Mouse (Mus musculus) layer of hippocampus, adult 11-12 months (tissue): ENCODE measurements around the gene Tulp1.
"Not testable (repeated sequence)": the region's sequence is repeated elsewhere in the genome, so short reads cannot be mapped to it uniquely, and the experiment has no call there.

Source experiments
- DNase-seq: peaks from one replicate; pipeline ENCODE4 v3.0.0; 2022; ENCODE audit warnings: low spot score

Tulp1 gene

DNA sequence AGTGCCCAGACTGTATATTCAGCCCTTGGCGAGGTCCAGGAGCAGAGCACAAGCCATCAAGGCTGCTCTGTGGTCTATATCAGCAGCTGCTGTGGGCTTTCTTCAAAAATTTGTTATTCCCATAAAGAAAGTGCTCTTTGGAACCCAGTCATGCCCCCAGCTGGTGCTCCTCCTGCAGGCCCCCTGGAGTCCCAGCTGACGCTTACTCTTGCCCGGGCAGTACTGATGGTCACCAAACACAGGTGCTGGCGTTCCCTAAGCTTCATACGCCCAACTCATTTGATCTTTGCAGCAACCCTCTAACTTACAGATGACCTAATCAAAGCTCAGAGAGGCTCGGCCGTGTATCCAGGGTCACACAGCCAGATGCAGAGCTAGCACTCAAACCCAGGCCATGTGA lies 27.5 kb downstream of the Tulp1 start:
- no peak for DNase-seq

- no peak for DNase-seq
These were observed 29.8 kb downstream of the Tulp1 start for GRCm38 (mm10) chr17:28335267-28335666.

DNA sequence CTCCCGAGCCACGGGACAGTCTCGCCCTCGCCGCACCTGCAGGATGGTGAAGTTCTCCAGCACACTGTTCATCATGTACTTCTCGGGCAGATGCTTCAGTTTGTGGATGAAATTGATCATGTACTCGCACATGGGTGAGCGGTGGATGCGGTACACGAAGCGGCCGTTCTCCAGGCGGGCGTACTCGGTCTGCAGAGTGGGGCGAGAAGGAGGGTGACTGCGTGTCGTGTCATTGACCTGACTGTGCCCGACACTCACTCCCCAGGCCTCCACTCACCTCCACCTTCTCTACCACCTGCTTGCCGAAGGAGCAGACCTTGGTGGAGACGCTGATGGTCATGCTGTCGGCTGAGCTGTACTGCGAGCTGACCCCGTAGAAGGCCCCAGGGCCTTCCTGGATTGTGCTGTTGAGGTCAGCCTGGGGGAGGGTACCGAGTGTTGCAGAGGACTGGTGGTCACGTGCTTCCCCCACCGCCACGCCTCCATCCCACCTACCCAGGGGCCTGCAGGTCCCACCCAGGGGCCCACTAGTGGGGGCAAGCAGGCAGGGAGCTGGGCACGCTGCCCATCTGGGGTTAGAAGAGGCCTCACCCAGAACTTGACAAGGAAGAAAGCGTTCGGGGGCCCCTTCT lies 32.0 kb downstream of the Tulp1 start:
- no peak for DNase-seq

- DNase-seq, result no peak
These were observed 32.7 kb downstream of the Tulp1 start for GRCm38 (mm10) chr17:28332113-28332914.

- no peak for DNase-seq
These were observed 33.5 kb downstream of the Tulp1 start for GRCm38 (mm10) chr17:28331241-28332112.

DNA sequence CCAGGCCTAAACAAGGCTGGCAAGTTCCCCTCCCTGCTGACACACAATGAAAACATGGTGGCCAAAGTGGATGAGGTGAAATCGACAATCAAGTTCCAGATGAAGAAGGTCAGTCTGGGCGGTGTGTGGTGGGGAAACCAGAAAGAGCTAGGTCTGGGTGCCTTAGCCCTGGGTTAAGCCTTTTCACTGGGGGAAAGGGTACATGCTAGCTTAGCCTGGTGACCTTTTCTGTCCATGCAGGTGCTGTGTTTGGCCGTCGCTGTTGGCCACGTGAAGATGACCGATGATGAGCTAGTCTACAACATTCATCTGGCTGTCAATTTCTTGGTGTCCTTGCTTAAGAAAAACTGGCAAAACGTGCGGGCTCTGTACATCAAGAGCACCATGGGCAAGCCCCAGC lies 34.4 kb downstream of the Tulp1 start:
- not testable (repeated sequence) for DNase-seq

DNA sequence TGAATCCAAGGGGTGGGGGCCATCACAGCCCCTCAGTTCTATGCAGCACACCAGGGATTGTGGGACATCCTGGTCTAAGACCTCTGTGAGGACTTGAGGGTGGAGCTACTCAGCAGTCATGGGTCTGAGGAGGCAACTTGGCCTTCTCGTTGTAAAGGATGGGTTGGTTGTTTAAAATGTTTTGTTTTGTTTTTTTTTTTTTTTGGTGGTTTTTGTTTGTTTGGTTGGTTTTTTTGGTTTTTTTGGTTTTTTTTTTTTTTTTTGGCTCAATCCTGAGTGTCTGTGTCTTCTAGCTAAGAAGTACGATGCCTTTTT lies 34.8 kb downstream of the Tulp1 start:
- DNase-seq, result no peak

GRCm38 (mm10) chr17:28329503-28330231 lies 35.4 kb downstream of the Tulp1 start:
- no peak for DNase-seq

DNA sequence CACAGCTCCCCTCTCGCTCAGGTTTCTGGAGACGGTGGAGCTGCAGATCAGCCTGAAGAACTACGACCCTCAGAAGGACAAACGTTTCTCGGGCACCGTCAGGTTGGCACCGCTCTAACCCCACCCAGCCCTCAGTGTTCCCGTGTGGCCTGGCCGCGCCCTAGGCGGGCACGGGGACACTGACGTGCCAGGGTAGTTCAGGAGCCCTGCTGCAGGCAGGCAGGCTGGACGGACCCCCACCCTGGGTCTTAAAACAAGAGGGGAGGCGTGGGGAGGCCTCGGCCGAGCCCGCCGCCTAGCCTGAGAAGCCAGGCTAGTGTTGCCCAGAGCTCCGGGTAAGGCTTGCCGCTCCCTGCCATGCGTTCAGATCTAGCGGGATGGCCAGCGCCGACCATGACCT lies 36.1 kb downstream of the Tulp1 start:
- no peak for DNase-seq

DNA sequence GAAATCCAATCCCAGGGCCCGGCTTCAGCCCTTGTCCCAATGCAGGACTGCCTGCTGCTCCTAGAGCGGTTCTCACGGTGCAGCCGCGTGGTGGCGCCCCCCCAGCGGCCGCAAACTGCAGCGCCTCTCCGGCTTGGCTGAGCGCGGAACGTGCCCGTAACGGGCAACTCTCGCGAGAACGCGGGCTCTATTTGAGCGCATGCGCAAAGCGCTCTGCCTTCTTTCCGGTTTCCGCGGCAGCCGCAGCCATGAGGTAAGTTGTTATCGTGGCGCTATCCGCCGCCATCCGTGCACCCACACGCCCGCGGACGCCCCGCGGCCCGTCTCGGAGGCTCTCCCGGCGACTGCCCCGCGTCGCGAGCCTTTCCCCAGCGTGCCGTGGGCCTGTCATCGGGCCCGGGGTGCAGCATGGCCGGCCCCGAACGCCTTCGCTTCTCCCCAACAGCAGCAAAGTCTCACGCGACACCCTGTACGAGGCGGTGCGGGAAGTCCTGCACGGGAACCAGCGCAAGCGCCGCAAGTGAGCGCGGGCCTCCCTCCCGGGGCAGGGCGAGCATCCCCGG lies 36.6 kb downstream of the Tulp1 start, which contains the start of gene Rpl10a:
Gene Rpl10a (plus strand): TSS at position 106 of the 563 bp plus-strand sequence.
- DNase-seq, result peak; percentile 97

DNA sequence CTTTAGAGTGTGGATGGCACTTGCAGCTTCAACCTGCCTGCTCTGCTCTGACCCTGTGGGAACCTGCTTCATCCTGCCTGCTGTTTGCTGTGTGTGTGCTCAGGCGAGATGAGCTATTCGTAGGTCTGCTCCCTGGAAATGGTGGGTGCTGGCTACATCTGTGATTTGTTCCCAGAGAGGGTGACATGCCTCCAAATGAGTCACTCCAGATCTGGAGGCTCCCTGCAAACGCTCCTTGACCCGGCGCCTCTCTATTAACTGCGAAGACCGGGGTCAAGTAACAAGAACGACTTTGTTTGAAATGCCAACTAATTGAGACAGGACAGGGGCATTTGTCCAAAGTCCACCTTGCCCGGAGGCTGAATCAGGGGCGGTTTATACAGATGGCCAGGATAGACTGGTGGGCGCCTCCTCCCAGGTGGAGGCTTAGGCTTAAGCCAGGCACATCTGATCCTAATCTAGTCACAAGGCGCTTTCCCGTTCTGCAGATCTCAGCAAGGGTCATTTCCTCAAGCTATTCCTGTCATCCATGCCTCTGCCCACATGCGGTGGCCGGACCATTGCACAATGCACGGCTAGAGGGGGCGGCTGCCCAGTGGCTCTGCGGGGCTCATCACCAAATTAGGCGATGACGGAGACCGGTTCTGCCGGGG lies 37.2 kb downstream of the Tulp1 start:
- peak; percentile 55 for DNase-seq

DNA sequence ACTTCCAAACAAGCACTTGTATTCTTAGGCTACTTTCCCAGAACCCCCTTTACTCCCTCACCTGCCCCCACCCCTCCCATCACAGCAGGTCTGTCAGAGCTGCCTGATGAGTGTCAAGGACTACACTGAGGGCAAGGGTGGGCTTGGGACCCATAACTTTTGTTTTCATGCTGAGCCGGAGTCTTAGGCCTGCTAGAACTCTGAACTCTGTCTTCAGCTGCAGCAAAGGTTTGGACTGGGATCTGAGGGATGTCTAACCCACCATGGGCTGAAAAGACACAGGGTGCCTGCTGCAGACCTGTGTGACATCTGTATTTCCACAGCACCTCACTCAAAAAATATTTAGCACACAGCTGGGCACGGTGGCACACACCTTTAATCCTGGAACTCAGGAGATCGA lies 38.1 kb downstream of the Tulp1 start:
- no peak for DNase-seq

DNA sequence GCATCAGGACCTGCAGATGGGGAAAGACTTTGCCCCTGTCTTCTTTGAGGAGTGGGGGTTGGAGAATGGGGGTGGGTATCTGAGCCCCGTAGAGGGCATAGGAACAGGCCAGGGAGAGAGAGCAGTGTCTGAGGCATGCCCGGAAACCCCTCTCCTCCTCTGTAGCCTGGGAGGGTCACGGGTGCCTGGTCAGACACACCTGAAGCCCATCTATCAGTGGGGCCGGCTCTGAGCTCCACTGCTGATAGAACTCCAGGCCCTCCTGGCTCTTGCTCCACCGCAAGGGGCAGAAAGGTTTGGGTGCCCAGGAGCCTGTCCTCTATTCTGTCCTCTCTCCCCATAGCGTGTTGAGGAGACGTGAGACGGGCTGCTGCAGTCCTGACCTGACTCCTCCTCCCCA lies 39.3 kb downstream of the Tulp1 start:
- no peak for DNase-seq

- not testable (repeated sequence) for DNase-seq
These were observed 40.6 kb downstream of the Tulp1 start for GRCm38 (mm10) chr17:28324416-28324815.

GRCm38 (mm10) chr17:28323786-28324185 lies 41.2 kb downstream of the Tulp1 start:
- DNase-seq, result no peak

DNA sequence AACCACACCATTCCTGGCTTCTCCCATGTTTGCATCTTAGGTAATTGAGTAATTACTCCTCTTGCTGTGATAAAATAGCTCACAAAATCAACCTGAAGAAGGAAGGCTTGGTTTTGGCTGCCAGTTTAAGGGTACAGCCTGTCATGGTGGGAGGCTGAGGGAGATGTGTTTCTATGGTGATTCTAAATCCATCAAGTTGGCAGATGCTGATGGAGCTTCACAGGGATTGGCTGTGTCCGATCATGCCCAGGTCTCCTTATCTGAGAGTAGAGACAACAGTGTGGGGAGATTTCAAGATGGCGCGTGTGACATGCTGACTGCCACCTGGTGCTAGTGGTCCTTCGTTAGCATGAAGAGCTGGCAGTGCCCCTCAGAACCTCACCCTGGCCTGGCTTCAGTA lies 43.3 kb downstream of the Tulp1 start:
- DNase-seq, result no peak

GRCm38 (mm10) chr17:28317725-28318124 lies 47.3 kb downstream of the Tulp1 start:
- DNase-seq, result no peak

GRCm38 (mm10) chr17:28317091-28317490 lies 47.9 kb downstream of the Tulp1 start:
- no peak for DNase-seq

DNA sequence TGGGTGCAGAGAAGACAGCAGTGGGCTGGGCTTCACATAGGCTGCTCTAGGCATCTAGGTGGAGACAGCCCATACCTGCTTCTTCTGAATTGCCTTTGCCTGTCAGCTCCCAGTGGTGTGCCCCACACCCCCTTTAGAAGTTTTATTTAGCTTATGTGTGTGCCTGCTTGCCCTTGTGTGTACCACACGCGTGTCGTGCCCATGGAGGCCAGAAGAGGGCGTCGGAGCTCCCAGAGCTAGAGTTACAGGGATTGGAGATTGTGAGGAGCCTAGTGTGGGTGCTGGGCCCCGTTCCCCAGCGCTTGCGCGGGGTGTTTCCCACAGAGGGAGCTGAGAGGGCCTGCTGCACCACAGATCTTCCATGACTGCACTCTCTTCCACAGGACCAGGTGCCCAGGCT lies 48.5 kb downstream of the Tulp1 start:
- DNase-seq, result no peak

- DNase-seq, result no peak
These were observed 49.3 kb downstream of the Tulp1 start for GRCm38 (mm10) chr17:28315611-28316160.

GRCm38 (mm10) chr17:28313880-28314225 lies 51.2 kb downstream of the Tulp1 start:
- DNase-seq, result no peak
